Mouse (Mus musculus) stomach, postnatal 0 days (tissue): ENCODE results near the gene Ofd1. TPM values are rescaled to one million over a fixed set of nuclear protein-coding genes. Genes with fewer than 3 reads are reported as not detected.

Source experiments
- ATAC-seq: fragments of 200-750 bp; cut with Nextera tagmentation; 2 replicates; pipeline ENCODE4 v1.8.0; 2017; ENCODE audit not compliant: low FRiP score, low TSS enrichment
- DNase-seq: peaks from one replicate; pipeline ENCODE4 v3.0.0-alpha.2; 2016; ENCODE audit warnings: low spot score
- H3K27ac ChIP-seq: fragments of 300-500 bp; sonication (generic); replicated peaks from 2 replicates; pipeline ENCODE4 v1.5.1; 2014; ENCODE audit warnings: mild to moderate bottlenecking, control low read depth
- H3K27me3 ChIP-seq: fragments of 300-500 bp; sonication (generic); 2 replicates; pipeline ENCODE4 v1.6.1; 2014; ENCODE audit warnings: low read length; ENCODE audit not compliant: control insufficient read depth, insufficient read depth
- H3K36me3 ChIP-seq: fragments of 300-500 bp; sonication (generic); 2 replicates; pipeline ENCODE4 v1.6.1; 2014; ENCODE audit warnings: low read length, mixed read lengths; ENCODE audit not compliant: control insufficient read depth, insufficient read depth
- H3K4me1 ChIP-seq: fragments of 300-500 bp; sonication (generic); replicated peaks from 2 replicates; pipeline ENCODE4 v1.6.1; 2014; ENCODE audit warnings: antibody characterized with exemption; ENCODE audit not compliant: control insufficient read depth, insufficient read depth
- H3K4me2 ChIP-seq: fragments of 300-500 bp; sonication (generic); replicated peaks from 2 replicates; pipeline ENCODE4 v1.6.1; 2014; ENCODE audit warnings: low read depth, mild to moderate bottlenecking, control low read depth, moderate library complexity
- H3K4me3 ChIP-seq: fragments of 300-500 bp; sonication (generic); 2 replicates; pipeline ENCODE4 v1.5.1; 2014; ENCODE audit warnings: low read depth, low read length, control low read depth
- H3K9ac ChIP-seq: fragments of 300-500 bp; sonication (generic); 2 replicates; pipeline ENCODE4 v1.6.1; 2014; ENCODE audit warnings: mild to moderate bottlenecking, low read length, control low read depth, mixed read lengths
- H3K9me3 ChIP-seq: fragments of 300-500 bp; sonication (generic); 2 replicates; pipeline ENCODE4 v1.6.1; 2016; ENCODE audit warnings: low read length; ENCODE audit not compliant: control insufficient read depth
- CTCF ChIP-seq: IDR thresholded peaks from 2 replicates; pipeline ENCODE4 v1.5.1; 2016; ENCODE audit warnings: antibody characterized with exemption, low read depth, mild to moderate bottlenecking, moderate library complexity
- EP300 ChIP-seq: optimal IDR thresholded peaks from 2 replicates; pipeline ENCODE3; 2016; ENCODE audit warnings: antibody characterized with exemption
- WGBS: fragments of 180-500 bp; shearing (Covaris S2); extraction: QIAGEN DNeasy Blood & Tissue Kit; methylation state at CpG from one replicate; pipeline ENCODE4 v1.1.7; 2014; 5-methylcytosine and 5-hydroxymethylcytosine counted together
- polyA plus RNA-seq: library from polyadenylated mRNA; unstranded; fragments of >200 nt; fragmentation: Nextera tagmentation; extraction: Ambion mirVana; gene quantifications from 2 replicates; pipeline ENCODE4 v1.2.1, GENCODE M21; 2015

Gene Ofd1
- polyA plus RNA-seq, 1 experiment from 2014 or later, result 4.9 TPM

DNA sequence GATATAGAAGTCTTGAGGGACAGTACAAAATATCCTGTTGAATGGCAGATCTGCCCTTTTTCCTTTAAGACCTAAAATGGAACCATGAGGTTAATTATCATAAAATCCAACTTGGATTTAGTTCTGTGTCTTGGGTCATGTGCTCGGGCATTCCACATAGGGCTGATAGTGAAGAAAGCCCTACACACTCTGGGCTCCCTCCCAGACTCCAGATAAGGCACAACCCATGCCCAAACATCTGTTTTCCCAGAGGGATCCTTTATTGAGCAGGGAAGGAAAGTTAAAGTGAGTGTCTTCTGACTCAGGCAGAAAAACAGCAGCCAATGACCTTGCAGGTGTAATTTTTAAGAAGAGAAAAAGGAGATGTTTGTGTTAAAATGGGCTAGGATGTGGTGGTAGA is 85.6 kb downstream of the Ofd1 start:
- H3K36me3 ChIP-seq, result no peaks in the 10 kb centered on the region
- no peak overlapping the region for H3K27ac ChIP-seq
- H3K9me3 ChIP-seq, result no peaks in the 10 kb centered on the region
- TF ChIP-seq EP300 (no peak), CTCF (no peak)
- DNase-seq (no peak), ATAC-seq (no peak)
- WGBS, result 58% methylated on average over 1 of the region's 1 CpGs
- no peak overlapping the region for H3K4me2 ChIP-seq
- no peak overlapping the region for H3K4me3 ChIP-seq
- no peaks in the 10 kb centered on the region for H3K27me3 ChIP-seq
- no peaks in the 10 kb centered on the region for H3K4me1 ChIP-seq
- H3K9ac ChIP-seq, result no peak overlapping the region

DNA sequence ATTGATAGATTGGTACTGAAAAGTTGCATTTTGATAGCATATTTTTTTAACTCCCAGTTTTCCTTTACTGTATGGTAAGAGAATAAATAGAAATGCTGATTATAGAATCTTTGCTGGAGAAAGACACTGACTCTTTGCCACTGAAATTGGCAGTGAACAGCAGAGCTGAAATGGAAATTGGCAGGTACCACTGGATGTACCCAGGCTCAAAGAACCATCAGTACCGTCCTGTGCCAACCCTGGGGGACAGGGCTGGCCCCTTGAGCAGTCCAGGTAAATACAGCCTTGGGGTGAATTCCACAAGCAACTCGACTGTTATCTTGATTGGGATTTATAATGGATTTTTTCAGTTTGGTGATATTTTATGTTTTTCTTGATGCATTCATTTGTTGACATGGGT is 87.1 kb downstream of the Ofd1 start:
- Histone ChIP-seq H3K27ac (no peak overlapping the region), H3K9ac (no peak overlapping the region), H3K4me3 (no peak overlapping the region), H3K9me3 (no peaks in the 10 kb centered on the region), H3K4me1 (no peaks in the 10 kb centered on the region), H3K27me3 (no peaks in the 10 kb centered on the region), H3K4me2 (no peak overlapping the region), H3K36me3 (no peaks in the 10 kb centered on the region)
- no peak for DNase-seq
- WGBS, result 65% methylated on average over 2 of the region's 2 CpGs
- ATAC-seq, result no peak
- no peak for TF ChIP-seq CTCF
- no peak for TF ChIP-seq EP300

DNA sequence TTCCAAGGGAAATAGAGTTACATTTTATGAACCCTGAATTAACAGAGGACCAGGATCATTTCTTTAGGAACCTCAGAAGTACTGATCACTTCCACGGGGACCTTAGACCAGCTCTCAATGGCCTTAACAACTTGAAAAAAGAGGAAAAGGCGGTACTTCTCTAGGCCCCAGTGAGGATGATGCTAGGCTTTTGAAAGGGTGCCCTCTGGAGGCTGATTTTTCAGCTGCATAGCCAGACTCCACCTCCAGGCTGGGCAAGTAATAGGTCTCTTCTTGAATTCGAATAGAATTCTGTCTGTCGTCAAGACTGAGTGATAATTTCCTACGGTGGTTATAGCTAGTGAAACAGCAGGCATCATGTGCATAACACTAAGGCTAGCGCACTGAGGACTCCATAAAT is 88.7 kb downstream of the Ofd1 start:
- DNase-seq (peak; percentile 62), ATAC-seq (no peak)
- 24% methylated on average over 6 of the region's 6 CpGs for WGBS
- H3K27me3 ChIP-seq, result no peaks in the 10 kb centered on the region
- H3K4me1 ChIP-seq, result no peaks in the 10 kb centered on the region
- H3K36me3 ChIP-seq, result no peaks in the 10 kb centered on the region
- no peaks in the 10 kb centered on the region for H3K9me3 ChIP-seq
- no peak overlapping the region for H3K27ac ChIP-seq
- no peak overlapping the region for H3K9ac ChIP-seq
- H3K4me3 ChIP-seq, result no peak overlapping the region
- H3K4me2 ChIP-seq, result no peak overlapping the region
- TF ChIP-seq CTCF, result peak; percentile 80
- TF ChIP-seq EP300, result no peak

DNA sequence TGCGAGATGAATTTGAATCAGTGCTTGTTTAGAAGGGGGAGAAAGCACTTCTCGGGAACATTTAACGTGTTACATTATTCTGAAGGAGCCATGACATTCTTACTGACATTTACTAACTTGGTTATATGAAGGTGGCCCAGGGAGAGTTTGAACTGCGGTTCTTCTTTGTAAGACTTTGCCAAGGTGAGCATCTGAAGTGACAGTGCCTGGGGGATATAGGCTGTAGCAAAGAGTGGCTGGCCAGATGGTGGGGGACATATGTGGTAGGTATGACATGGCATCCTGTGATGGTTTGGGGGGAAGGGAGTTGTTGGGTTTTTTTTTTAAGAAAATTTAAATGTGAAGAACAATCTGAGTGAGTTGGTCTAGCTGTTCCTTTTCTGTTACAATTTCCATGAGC is 91.9 kb downstream of the Ofd1 start:
- DNase-seq (no peak), ATAC-seq (no peak)
- TF ChIP-seq EP300 (no peak), CTCF (no peak)
- no peak overlapping the region for H3K27ac ChIP-seq
- H3K4me2 ChIP-seq, result no peak overlapping the region
- H3K27me3 ChIP-seq, result no peaks in the 10 kb centered on the region
- no peak overlapping the region for H3K4me3 ChIP-seq
- H3K36me3 ChIP-seq, result no peaks in the 10 kb centered on the region
- H3K9ac ChIP-seq, result no peak overlapping the region
- no peaks in the 10 kb centered on the region for H3K4me1 ChIP-seq
- WGBS, result 76% methylated on average over 4 of the region's 4 CpGs
- no peaks in the 10 kb centered on the region for H3K9me3 ChIP-seq

DNA sequence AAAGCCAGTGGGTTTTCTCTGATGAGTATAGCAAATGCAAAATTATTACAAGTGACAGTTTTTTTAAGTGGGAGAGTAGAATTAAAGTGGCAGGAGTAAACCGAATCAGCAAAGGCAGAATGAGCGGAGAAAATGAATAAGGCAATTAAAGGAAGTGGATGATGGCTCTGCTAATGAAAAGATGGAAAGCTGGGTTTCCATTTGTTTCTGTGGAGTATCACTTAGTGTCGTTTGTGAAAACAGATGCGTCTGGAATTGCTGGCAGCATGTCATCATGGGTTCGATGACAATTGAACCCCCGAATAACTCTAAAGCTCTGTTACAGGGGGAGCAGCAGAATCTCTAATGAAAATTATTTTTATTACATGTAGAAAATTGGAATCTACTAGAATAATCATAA is 92.4 kb downstream of the Ofd1 start:
- Histone ChIP-seq H3K4me1 (no peaks in the 10 kb centered on the region), H3K27me3 (no peaks in the 10 kb centered on the region), H3K9ac (no peak overlapping the region), H3K4me2 (no peak overlapping the region), H3K9me3 (no peaks in the 10 kb centered on the region), H3K4me3 (no peak overlapping the region), H3K36me3 (no peaks in the 10 kb centered on the region), H3K27ac (no peak overlapping the region)
- ATAC-seq, result no peak
- no peak for DNase-seq
- TF ChIP-seq CTCF (no peak), EP300 (no peak)
- 75% methylated on average over 6 of the region's 6 CpGs for WGBS

DNA sequence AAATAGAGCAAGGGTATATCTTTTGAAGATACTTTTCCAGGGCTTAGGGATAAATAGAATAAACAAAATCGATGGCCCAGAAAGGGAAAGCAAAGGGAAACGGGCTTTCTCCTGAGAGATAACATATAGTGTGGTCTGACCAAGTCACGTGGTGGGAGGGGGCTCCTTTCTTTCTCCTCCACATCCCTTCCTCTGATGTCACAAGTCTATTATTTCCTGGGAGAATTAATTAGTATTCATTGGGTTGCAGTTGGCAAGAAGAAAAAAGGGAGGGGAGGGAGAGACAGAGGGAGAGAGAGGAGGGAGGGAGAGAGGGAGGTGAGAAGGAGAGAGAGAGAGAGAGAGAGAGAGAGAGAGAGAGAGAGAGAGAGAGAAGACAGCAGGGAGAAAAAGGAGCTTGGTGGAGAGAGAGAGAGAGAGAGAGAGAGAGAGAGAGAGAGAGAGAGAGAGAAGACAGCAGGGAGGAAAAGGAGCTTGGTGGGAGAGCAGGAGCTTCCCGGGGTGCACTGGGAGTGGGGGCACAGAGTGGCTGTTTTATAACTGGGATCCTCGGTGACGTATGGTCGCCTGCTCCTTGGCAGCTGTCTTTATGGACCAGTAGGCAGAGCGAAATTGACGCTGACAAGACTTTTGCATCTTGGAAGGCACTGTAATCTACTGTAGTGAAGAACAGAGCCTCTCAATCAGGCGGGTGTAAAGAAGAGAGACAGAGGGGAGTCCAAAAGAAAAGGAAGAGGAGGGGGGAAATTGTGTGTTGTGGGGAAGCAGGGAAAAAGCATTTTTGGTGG is 96.1 kb downstream of the Ofd1 start:
- TF ChIP-seq CTCF, result no peak
- no peak for TF ChIP-seq EP300
- WGBS, result 28% methylated on average over 10 of the region's 10 CpGs
- no peak overlapping the region for H3K9ac ChIP-seq

More for the DNA sequence above, 96.1 kb downstream of the Ofd1 start:
- no peaks in the 10 kb centered on the region for H3K4me1 ChIP-seq
- H3K27me3 ChIP-seq, result no peaks in the 10 kb centered on the region
- peak overlapping the region; percentile 27; the same call in 1 of the 2 replicates for H3K4me2 ChIP-seq
- DNase-seq (no peak), ATAC-seq (no peak)
- H3K9me3 ChIP-seq, result no peaks in the 10 kb centered on the region
- peak overlapping the region; percentile 22 for H3K4me3 ChIP-seq
- H3K27ac ChIP-seq, result no peak overlapping the region
- H3K36me3 ChIP-seq, result no peaks in the 10 kb centered on the region
